Mouse (Mus musculus): ENCODE results near the gene Cldn15. TPM values are rescaled to one million over a fixed set of nuclear protein-coding genes. Genes with fewer than 3 reads are reported as not detected.

The Cldn15 gene
- polyA plus RNA-seq, 1 experiment from 2014 or later: 5.1 TPM

DNA sequence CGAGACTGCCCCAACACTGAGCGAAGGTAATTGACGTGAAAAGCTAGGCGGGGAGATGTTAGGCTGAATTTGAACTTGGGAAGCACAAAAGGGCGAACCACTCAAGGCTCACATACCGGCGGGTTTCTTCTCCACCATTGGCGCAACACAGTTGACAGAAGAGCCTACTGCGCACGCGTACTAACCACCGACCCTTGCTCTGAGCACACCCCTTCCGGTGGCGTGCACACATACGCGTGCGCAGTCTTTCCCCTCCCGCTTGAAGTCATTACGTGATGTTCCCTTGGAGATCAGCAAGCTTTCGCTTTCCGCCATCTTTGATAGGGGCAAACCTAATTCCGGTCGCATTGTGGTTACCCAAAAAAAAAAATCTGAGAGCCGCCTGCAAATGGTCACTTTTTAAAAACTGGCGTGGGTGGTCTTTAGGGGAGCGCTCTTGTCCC is 20.3 kb downstream of the Cldn15 start, which contains the start of gene Plod3:
TSS of gene Plod3 (plus strand) at position 325 of the 443 bp plus-strand sequence.
- Histone ChIP-seq H3K9ac (ENCODE audit: low read length) (peak within 1 kb of the TSS; percentile 95), H3K4me1 (replicated peaks; ENCODE audit: control insufficient read depth, insufficient read depth, low read length) (peaks cover 12% of the 10 kb centered on the region), H3K36me3 (ENCODE audit: control insufficient read depth, insufficient read depth, low read length) (peaks cover 21% of the 10 kb centered on the region), H3K27ac (ENCODE audit: low read length) (peak within 1 kb of the TSS; percentile 95), H3K4me2 (ENCODE audit: low read depth, low read length) (peak within 1 kb of the TSS; percentile 80), H3K9me3 (ENCODE audit: control insufficient read depth, low read length) (no peaks in the 10 kb centered on the region), H3K4me3 (ENCODE audit: low read length) (peak within 1 kb of the TSS; percentile 84), H3K27me3 (ENCODE audit: control insufficient read depth, insufficient read depth, low read depth, low read length) (no peaks in the 10 kb centered on the region)
- ATAC-seq (ENCODE audit: low read depth): peak; percentile 95
- WGBS: under 1% methylated on average over 26 of the region's 26 CpGs

DNA sequence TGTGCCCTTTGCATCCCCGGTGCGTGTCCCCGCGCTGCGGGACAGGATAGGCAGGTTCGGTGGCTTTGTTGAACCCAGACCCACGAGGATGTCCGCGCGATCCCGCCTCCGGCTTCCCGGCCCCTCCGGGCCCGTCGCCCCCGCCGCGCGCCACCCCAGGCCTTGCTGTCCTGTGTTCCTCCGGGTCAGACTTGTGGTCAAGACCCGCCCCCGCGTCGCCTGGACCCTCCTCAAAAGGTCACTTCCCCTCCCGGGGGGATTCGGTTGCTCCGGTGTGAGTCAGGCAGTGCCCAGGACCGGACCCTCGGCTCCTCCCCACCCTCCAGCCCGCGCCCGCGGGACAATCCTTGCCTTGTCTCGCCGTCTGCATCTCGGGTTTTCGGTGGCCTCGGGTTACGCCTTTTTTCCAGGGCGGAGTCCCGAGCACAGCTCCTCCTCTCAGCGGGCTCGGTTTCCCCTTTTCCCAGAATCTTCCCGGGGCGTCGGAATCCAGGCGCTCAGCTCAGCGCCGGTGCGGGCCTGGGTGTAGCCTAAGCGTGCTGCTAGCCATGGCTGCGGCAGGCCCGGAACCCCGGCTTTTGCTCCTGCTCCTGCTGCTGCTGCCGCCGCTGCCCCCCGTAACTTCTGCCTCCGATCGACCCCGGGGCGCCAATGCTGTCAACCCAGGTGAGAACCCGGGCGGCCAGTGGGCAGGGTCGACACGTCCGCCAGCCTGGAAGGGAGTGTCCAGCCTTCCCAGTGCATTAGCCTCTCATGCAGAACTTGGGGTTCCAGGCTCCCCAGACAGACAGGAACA is 20.9 kb downstream of the Cldn15 start:
- Histone ChIP-seq H3K27ac (ENCODE audit: low read length) (peak overlapping the region; percentile 95), H3K9ac (ENCODE audit: low read length) (peak overlapping the region; percentile 95), H3K27me3 (ENCODE audit: control insufficient read depth, insufficient read depth, low read depth, low read length) (no peaks in the 10 kb centered on the region), H3K4me2 (ENCODE audit: low read depth, low read length) (peak overlapping the region; percentile 80), H3K9me3 (ENCODE audit: control insufficient read depth, low read length) (no peaks in the 10 kb centered on the region), H3K4me1 (replicated peaks; ENCODE audit: control insufficient read depth, insufficient read depth, low read length) (peaks cover 12% of the 10 kb centered on the region), H3K4me3 (ENCODE audit: low read length) (peak overlapping the region; percentile 84), H3K36me3 (ENCODE audit: control insufficient read depth, insufficient read depth, low read length) (peaks cover 22% of the 10 kb centered on the region)
- peak; percentile 67 for ATAC-seq (ENCODE audit: low read depth)
- under 1% methylated on average over 65 of the region's 67 CpGs for WGBS

DNA sequence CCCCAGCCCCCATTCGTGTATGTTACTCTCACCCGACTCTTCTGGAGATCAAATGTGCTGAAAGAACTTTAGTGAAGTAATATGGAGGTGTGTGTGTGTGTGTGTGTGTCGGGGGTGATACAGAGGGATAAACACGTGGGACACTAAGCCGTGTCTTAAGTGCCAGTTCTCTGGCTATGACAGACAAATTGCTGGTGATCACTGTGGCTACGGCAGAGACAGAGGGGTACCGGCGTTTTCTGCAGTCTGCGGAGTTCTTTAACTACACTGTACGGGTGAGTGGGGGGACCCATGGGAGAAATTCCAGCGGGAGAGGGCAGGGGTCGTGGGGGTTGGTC is 21.5 kb downstream of the Cldn15 start, which contains the start of gene Znhit1:
TSS of gene Znhit1 (minus strand) at position 88 of the 338 bp plus-strand sequence.
- WGBS: 1% methylated on average over 12 of the region's 12 CpGs
- peak within 1 kb of the TSS; percentile 84 for H3K4me3 ChIP-seq (ENCODE audit: low read length)
- peak within 1 kb of the TSS; percentile 95 for H3K9ac ChIP-seq (ENCODE audit: low read length)
- H3K27ac ChIP-seq (ENCODE audit: low read length): peak within 1 kb of the TSS; percentile 95
- H3K36me3 ChIP-seq (ENCODE audit: control insufficient read depth, insufficient read depth, low read length): peaks cover 26% of the 10 kb centered on the region
- H3K4me1 ChIP-seq (replicated peaks; ENCODE audit: control insufficient read depth, insufficient read depth, low read length): peaks cover 12% of the 10 kb centered on the region
- H3K9me3 ChIP-seq (ENCODE audit: control insufficient read depth, low read length): no peaks in the 10 kb centered on the region
- no peaks in the 10 kb centered on the region for H3K27me3 ChIP-seq (ENCODE audit: control insufficient read depth, insufficient read depth, low read depth, low read length)
- ATAC-seq (ENCODE audit: low read depth): no peak
- peak within 1 kb of the TSS; percentile 80 for H3K4me2 ChIP-seq (ENCODE audit: low read depth, low read length)

DNA sequence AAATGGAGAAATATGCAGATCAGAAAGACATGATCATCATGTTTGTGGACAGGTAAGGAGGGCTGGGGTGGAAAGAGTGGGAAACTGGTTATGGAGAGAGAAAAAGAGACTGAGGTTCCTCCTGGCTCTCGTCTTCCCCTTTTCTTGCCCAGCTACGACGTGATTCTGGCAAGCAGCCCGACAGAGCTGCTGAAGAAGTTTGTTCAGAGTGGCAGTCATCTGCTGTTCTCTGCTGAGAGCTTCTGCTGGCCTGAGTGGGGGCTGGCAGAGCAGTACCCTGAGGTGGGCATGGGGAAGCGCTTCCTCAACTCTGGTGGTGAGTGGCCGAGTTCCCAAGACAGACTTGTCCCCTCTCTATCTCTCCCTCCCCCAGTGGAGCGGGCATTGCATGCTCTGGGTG is 22.0 kb downstream of the Cldn15 start:
- Histone ChIP-seq H3K9me3 (ENCODE audit: control insufficient read depth, low read length) (no peaks in the 10 kb centered on the region), H3K4me2 (ENCODE audit: low read depth, low read length) (peak overlapping the region; percentile 80), H3K36me3 (ENCODE audit: control insufficient read depth, insufficient read depth, low read length) (peaks cover 31% of the 10 kb centered on the region), H3K27ac (ENCODE audit: low read length) (no peak overlapping the region; the same call in 1 of the 2 replicates), H3K9ac (ENCODE audit: low read length) (peak overlapping the region; percentile 95), H3K4me3 (ENCODE audit: low read length) (peak overlapping the region; percentile 84), H3K4me1 (replicated peaks; ENCODE audit: control insufficient read depth, insufficient read depth, low read length) (peaks cover 12% of the 10 kb centered on the region), H3K27me3 (ENCODE audit: control insufficient read depth, insufficient read depth, low read depth, low read length) (no peaks in the 10 kb centered on the region)
- 44% methylated on average over 5 of the region's 7 CpGs for WGBS
- ATAC-seq (ENCODE audit: low read depth): no peak

DNA sequence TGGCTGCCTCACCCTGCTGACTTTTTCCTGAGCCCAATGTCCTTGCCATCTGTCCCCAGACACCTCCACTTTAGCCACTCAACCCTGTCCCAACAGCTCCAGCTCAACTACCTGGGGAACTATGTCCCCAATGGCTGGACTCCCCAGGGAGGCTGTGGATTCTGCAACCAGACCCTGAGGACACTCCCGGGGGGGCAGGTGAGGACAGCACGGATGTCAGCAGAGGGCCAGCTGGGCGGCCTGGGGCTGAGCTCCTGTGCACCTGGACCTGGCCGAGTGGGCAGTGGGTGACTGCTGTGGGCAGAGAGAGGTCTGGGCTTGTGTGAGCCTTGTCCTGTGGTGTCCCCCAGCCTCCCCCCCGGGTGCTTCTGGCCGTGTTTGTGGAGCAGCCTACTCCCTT is 23.4 kb downstream of the Cldn15 start:
- peaks cover 39% of the 10 kb centered on the region for H3K36me3 ChIP-seq (ENCODE audit: control insufficient read depth, insufficient read depth, low read length)
- no peak for ATAC-seq (ENCODE audit: low read depth)
- H3K4me2 ChIP-seq (ENCODE audit: low read depth, low read length): no peak overlapping the region
- H3K9me3 ChIP-seq (ENCODE audit: control insufficient read depth, low read length): no peaks in the 10 kb centered on the region
- H3K4me3 ChIP-seq (ENCODE audit: low read length): no peak overlapping the region
- H3K4me1 ChIP-seq (replicated peaks; ENCODE audit: control insufficient read depth, insufficient read depth, low read length): peaks cover 12% of the 10 kb centered on the region
- 89% methylated on average over 6 of the region's 6 CpGs for WGBS
- H3K27me3 ChIP-seq (ENCODE audit: control insufficient read depth, insufficient read depth, low read depth, low read length): no peaks in the 10 kb centered on the region
- H3K27ac ChIP-seq (ENCODE audit: low read length): no peak overlapping the region
- no peak overlapping the region for H3K9ac ChIP-seq (ENCODE audit: low read length)

DNA sequence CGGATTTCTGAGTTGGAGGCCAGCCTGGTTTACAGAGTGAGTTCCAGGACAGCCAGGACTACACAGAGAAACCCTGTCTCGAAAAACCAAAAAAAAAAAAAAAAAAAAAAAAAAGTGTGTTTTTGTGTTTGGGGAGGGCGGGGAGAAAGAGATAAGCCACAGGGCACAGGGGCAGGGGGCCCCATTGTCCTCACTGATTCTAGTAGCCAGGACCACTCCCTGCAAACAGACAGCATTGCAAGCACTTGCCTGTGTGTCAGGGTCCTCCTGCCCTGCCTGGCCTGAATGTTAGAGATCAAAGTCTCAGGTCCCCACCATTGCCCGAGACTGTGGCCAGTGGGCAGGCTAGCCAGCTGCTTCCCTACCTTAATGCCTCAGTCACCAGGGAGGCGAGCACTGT is 33.0 kb downstream of the Cldn15 start:
- no peak for ATAC-seq (ENCODE audit: low read depth)
- Histone ChIP-seq H3K36me3 (ENCODE audit: control insufficient read depth, insufficient read depth, low read length) (peaks cover 8% of the 10 kb centered on the region), H3K9me3 (ENCODE audit: control insufficient read depth, low read length) (no peaks in the 10 kb centered on the region), H3K4me2 (ENCODE audit: low read depth, low read length) (no peak overlapping the region), H3K27me3 (ENCODE audit: control insufficient read depth, insufficient read depth, low read depth, low read length) (no peaks in the 10 kb centered on the region), H3K4me1 (replicated peaks; ENCODE audit: control insufficient read depth, insufficient read depth, low read length) (peaks cover 3% of the 10 kb centered on the region; the same call in 1 of the 2 replicates), H3K27ac (ENCODE audit: low read length) (no peak overlapping the region), H3K9ac (ENCODE audit: low read length) (no peak overlapping the region), H3K4me3 (ENCODE audit: low read length) (no peak overlapping the region)
- 59% methylated on average over 4 of the region's 5 CpGs for WGBS

DNA sequence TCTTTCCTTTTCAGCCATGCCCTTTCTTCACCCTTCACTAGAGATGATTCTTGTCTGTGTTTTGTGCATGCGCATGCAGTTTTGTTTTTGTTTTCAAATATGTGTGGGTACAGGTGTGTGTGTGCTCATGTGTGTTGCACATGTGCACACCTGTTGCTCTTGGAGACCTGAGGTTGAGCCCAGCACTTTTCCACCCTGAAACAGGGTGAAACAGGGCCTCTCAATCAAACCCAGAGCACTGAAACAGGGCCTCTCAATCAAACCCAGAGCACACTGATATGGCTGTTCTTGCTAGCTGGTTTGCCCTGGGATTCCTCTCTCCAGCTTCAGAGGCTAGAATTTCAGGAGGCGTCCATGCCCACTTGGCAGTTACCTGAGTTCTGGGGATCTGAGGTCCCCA is 34.2 kb downstream of the Cldn15 start:
- Histone ChIP-seq H3K36me3 (ENCODE audit: control insufficient read depth, insufficient read depth, low read length) (no peaks in the 10 kb centered on the region; the same call in 1 of the 2 replicates), H3K4me2 (ENCODE audit: low read depth, low read length) (no peak overlapping the region), H3K9ac (ENCODE audit: low read length) (no peak overlapping the region), H3K9me3 (ENCODE audit: control insufficient read depth, low read length) (no peaks in the 10 kb centered on the region), H3K27me3 (ENCODE audit: control insufficient read depth, insufficient read depth, low read depth, low read length) (no peaks in the 10 kb centered on the region), H3K4me3 (ENCODE audit: low read length) (no peak overlapping the region), H3K27ac (ENCODE audit: low read length) (no peak overlapping the region), H3K4me1 (replicated peaks; ENCODE audit: control insufficient read depth, insufficient read depth, low read length) (peaks cover 3% of the 10 kb centered on the region; the same call in 1 of the 2 replicates)
- 73% methylated on average over 2 of the region's 2 CpGs for whole genome bisulfite sequencing
- no peak for ATAC-seq (ENCODE audit: low read depth)

DNA sequence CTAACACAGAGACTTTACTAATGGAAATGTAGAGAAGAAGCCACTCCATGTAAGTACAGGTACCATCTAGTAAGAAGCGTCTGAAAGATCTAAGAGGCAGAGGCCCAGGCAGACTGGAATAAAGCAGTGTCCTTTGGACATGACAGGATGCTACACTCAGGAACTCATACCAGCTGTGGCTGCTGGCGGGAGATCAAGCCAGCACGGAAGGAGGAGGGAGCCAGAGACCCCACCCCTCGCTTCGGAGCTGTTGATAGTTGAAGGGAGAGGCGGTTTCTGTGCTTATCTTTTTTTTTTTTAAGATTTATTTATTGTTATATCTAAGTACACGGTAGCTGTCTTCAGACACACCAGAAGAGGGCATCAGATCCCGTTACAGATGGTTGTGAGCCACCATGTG is 40.9 kb downstream of the Cldn15 start:
- H3K9ac ChIP-seq (ENCODE audit: low read length): no peak overlapping the region
- 26% methylated on average over 8 of the region's 8 CpGs for WGBS
- H3K36me3 ChIP-seq (ENCODE audit: control insufficient read depth, insufficient read depth, low read length): no peaks in the 10 kb centered on the region
- H3K27me3 ChIP-seq (ENCODE audit: control insufficient read depth, insufficient read depth, low read depth, low read length): no peaks in the 10 kb centered on the region
- H3K9me3 ChIP-seq (ENCODE audit: control insufficient read depth, low read length): no peaks in the 10 kb centered on the region
- H3K27ac ChIP-seq (ENCODE audit: low read length): no peak overlapping the region
- no peak overlapping the region for H3K4me3 ChIP-seq (ENCODE audit: low read length)
- H3K4me1 ChIP-seq (replicated peaks; ENCODE audit: control insufficient read depth, insufficient read depth, low read length): peaks cover 3% of the 10 kb centered on the region; the same call in 1 of the 2 replicates
- no peak overlapping the region for H3K4me2 ChIP-seq (ENCODE audit: low read depth, low read length)
- ATAC-seq (ENCODE audit: low read depth): no peak

DNA sequence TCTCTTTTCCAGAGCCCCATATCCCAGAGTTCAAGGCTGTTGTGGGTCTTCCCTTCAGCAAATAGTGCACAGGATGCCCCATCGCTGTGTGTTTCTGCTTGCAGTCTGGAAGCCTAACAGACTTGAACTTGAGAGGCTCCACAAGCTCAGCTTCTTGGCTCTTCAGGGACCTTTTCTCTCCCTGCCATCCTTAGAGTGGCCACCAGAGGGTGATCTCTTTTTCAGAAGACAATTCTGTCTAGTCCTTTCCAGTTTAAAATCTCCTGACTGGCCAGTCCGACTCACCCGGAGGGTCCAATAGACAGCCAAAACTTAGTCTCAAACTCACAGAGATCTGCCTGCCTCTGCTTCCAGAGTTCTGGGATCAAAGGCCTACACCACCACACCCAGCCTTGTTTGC is 43.6 kb downstream of the Cldn15 start:
- whole genome bisulfite sequencing: 21% methylated on average over 3 of the region's 3 CpGs
- Histone ChIP-seq H3K27me3 (ENCODE audit: control insufficient read depth, insufficient read depth, low read depth, low read length) (no peaks in the 10 kb centered on the region), H3K9ac (ENCODE audit: low read length) (no peak overlapping the region), H3K4me2 (ENCODE audit: low read depth, low read length) (no peak overlapping the region), H3K36me3 (ENCODE audit: control insufficient read depth, insufficient read depth, low read length) (no peaks in the 10 kb centered on the region), H3K27ac (ENCODE audit: low read length) (no peak overlapping the region), H3K4me1 (replicated peaks; ENCODE audit: control insufficient read depth, insufficient read depth, low read length) (peaks cover 3% of the 10 kb centered on the region; the same call in 1 of the 2 replicates), H3K4me3 (ENCODE audit: low read length) (no peak overlapping the region), H3K9me3 (ENCODE audit: control insufficient read depth, low read length) (peaks cover 3% of the 10 kb centered on the region; the same call in 1 of the 2 replicates)
- ATAC-seq (ENCODE audit: low read depth): no peak
